Mouse (Mus musculus) lung, embryonic 14.5 days (tissue): ENCODE data around the gene Gbgt1. TPM values are rescaled to one million over a fixed set of nuclear protein-coding genes. Genes with fewer than 3 reads are reported as not detected.
A peak's percentile ranks its signal among the peaks of the same experiment; 100 is the strongest.

Experiments used
- ATAC-seq: fragments of 200-750 bp; cut with Nextera tagmentation; 2 replicates; pipeline ENCODE4 v1.8.0; 2017; ENCODE audit warnings: mild to moderate bottlenecking, moderate TSS enrichment, moderate library complexity; ENCODE audit not compliant: insufficient read depth
- DNase-seq: peaks from one replicate; pipeline ENCODE4 v3.0.0-alpha.2; 2015
- H3K27ac ChIP-seq: fragments of 300-500 bp; sonication (generic); 2 replicates; pipeline ENCODE4 v1.5.1; 2014; ENCODE audit warnings: low read depth, mild to moderate bottlenecking, moderate library complexity
- H3K27me3 ChIP-seq: fragments of 300-500 bp; sonication (generic); 2 replicates; pipeline ENCODE4 v1.6.1; 2014; ENCODE audit warnings: low read length, control low read depth; ENCODE audit not compliant: insufficient read depth
- H3K36me3 ChIP-seq: fragments of 300-500 bp; sonication (generic); 2 replicates; pipeline ENCODE4 v1.6.1; 2014; ENCODE audit warnings: control low read depth; ENCODE audit not compliant: insufficient read depth
- H3K4me1 ChIP-seq: fragments of 300-500 bp; sonication (generic); 2 replicates; pipeline ENCODE4 v1.6.1; 2014; ENCODE audit warnings: antibody characterized with exemption, control low read depth; ENCODE audit not compliant: insufficient read depth
- H3K4me2 ChIP-seq: fragments of 300-500 bp; sonication (generic); 2 replicates; pipeline ENCODE4 v1.6.1; 2014; ENCODE audit warnings: mild to moderate bottlenecking
- H3K4me3 ChIP-seq: fragments of 300-500 bp; sonication (generic); 2 replicates; pipeline ENCODE4 v1.5.1; 2014; ENCODE audit warnings: low read depth, low read length
- H3K9ac ChIP-seq: fragments of 300-500 bp; sonication (generic); 2 replicates; pipeline ENCODE4 v1.6.1; 2014
- H3K9me3 ChIP-seq: fragments of 300-500 bp; sonication (generic); 2 replicates; pipeline ENCODE4 v1.6.1; 2016; ENCODE audit warnings: low read depth, low read length, control low read depth
- CTCF ChIP-seq: IDR thresholded peaks from 2 replicates; pipeline ENCODE4 v1.5.1; 2016; ENCODE audit warnings: antibody characterized with exemption, low read depth
- WGBS: fragments of 180-500 bp; shearing (Covaris S2); extraction: QIAGEN DNeasy Blood & Tissue Kit; methylation state at CpG from one replicate; pipeline ENCODE4 v1.1.7; 2014; 5-methylcytosine and 5-hydroxymethylcytosine counted together
- polyA plus RNA-seq: library from polyadenylated mRNA; unstranded; fragments of >200 nt; fragmentation: Nextera tagmentation; extraction: Ambion mirVana; gene quantifications from 2 replicates; pipeline ENCODE4 v1.2.1, GENCODE M21; 2014

Gbgt1 gene
- polyA plus RNA-seq, 1 experiment from 2014 or later: 0.41 TPM

DNA sequence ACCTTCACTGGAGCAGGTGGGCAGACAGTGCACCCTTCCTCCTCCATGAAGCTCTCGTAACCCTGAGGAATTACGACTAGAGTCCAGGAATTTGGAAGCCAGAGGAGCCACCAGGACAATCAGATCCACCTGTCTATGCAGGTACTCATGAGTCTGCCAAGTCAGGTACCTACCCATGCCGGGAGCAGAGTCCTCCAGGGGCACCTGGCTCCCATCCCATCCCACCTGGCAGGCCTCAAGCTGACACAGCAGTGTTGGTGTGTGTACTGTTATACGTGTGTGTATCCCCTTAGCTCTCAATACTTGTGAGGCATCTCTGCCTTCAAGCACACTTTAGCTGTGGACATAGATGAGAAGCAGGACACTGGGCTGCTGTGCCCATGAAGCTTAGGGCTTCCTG, 25.5 kb downstream of the Gbgt1 start:
- no peak overlapping the region for H3K9ac ChIP-seq
- 87% methylated on average over 4 of the region's 4 CpGs for WGBS
- H3K4me1 ChIP-seq: peaks cover 17% of the 10 kb centered on the region
- no peak overlapping the region for H3K27ac ChIP-seq
- ATAC-seq: no peak
- H3K4me2 ChIP-seq: no peak overlapping the region
- no peaks in the 10 kb centered on the region for H3K9me3 ChIP-seq
- no peak for TF ChIP-seq CTCF
- H3K4me3 ChIP-seq: no peak overlapping the region
- no peak for DNase-seq
- no peaks in the 10 kb centered on the region for H3K36me3 ChIP-seq
- H3K27me3 ChIP-seq: no peaks in the 10 kb centered on the region

DNA sequence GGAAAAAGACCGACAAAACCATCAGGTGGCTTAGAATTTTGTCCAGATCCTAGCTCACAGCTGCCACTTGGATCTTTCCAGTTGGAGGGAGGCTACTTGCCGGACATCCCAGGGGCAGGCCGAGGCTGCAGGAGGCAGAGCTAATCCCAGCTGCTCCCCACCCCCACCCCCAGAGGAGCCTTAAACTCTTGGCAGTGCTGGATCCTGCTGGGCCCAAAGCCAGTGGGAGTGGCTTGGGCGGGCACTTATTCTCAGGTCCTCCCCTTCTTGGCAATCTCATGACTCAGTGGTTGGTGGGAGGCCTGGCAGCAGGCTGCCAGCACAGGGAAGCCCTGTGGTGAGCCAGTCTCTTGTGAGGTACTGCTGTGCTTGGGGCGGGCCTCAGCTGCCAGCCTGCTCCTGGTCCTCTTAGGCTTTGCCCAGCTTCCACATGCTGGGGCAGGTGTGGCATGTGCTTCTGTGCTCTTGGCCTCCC, 27.0 kb downstream of the Gbgt1 start:
- ATAC-seq: peak; percentile 89
- H3K4me2 ChIP-seq: no peak overlapping the region
- WGBS: 24% methylated on average over 5 of the region's 5 CpGs
- no peak overlapping the region for H3K27ac ChIP-seq
- peak; percentile 97 for DNase-seq
- peaks cover 17% of the 10 kb centered on the region for H3K4me1 ChIP-seq
- H3K4me3 ChIP-seq: no peak overlapping the region
- no peak for TF ChIP-seq CTCF
- no peaks in the 10 kb centered on the region for H3K36me3 ChIP-seq
- no peak overlapping the region for H3K9ac ChIP-seq
- H3K9me3 ChIP-seq: no peaks in the 10 kb centered on the region
- H3K27me3 ChIP-seq: no peaks in the 10 kb centered on the region

DNA sequence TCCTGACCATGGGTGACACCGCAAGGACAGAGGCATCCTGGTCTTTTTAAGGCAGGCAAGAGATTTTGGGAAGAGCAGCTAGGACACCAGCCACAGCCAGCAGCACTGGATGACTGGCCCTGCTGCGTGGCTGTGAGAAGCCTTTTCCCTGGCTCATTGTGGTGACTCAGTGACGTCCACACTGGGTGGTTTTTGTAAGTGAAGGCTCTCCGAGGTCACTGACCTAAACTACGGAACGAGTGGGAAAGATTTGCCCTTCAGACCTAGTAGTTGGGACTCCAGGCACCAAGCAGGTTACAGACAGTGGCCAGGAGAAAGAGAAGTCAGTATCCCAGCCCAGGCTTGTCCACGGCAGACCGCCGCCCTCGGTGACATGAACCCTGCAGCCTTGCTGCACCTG, 27.7 kb downstream of the Gbgt1 start:
- peaks cover 17% of the 10 kb centered on the region for H3K4me1 ChIP-seq
- H3K27me3 ChIP-seq: no peaks in the 10 kb centered on the region
- no peaks in the 10 kb centered on the region for H3K36me3 ChIP-seq
- H3K9ac ChIP-seq: no peak overlapping the region
- no peaks in the 10 kb centered on the region for H3K9me3 ChIP-seq
- no peak overlapping the region for H3K27ac ChIP-seq
- H3K4me2 ChIP-seq: no peak overlapping the region
- H3K4me3 ChIP-seq: no peak overlapping the region
- no peak for TF ChIP-seq CTCF
- DNase-seq: no peak
- ATAC-seq: no peak
- 80% methylated on average over 10 of the region's 10 CpGs for WGBS

DNA sequence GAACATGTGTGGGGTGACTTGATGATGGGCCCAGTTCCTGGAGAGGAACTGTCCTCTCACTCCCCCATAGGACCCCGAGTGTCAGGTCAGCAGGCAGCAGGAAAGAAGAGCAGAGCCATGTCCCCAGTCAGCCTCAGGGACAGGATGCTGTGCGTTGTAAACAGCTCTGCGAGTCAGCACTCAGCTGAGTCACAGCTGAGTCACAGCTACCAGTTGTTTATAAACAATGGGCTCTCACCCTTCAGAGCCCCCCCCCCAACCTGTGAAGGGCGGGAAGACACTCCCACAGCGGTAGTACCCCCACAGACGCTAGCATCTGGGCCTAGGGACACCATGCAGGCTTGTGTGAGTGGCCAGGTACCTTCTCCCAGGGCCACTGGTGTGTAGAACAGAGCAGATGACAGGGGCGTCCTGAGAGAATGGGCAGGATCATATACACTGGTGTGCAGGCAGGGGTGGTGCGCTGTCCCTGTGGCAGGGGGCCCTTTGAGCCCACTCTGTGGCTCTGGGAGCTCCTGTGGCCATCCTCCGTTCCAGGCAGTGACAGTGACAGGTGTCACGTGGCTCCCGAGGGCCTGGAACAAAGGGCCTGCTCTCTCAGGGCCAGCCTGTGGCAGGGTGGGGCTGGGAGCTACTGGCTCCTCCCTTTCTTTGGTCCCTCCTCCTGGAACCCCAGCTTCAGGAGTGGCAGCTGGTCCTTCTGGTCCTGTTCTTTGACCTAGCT, 28.7 kb downstream of the Gbgt1 start:
- H3K36me3 ChIP-seq: no peaks in the 10 kb centered on the region
- no peaks in the 10 kb centered on the region for H3K27me3 ChIP-seq
- ATAC-seq (peak; percentile 67), DNase-seq (peak; percentile 79)
- TF ChIP-seq CTCF: no peak
- H3K4me2 ChIP-seq: peak overlapping the region; percentile 39; the same call in 1 of the 2 replicates
- WGBS: 16% methylated on average over 11 of the region's 11 CpGs
- H3K9ac ChIP-seq: peak overlapping the region; percentile 36
- H3K4me3 ChIP-seq: no peak overlapping the region
- H3K4me1 ChIP-seq: peaks cover 17% of the 10 kb centered on the region
- H3K27ac ChIP-seq: peak overlapping the region; percentile 80
- H3K9me3 ChIP-seq: no peaks in the 10 kb centered on the region

DNA sequence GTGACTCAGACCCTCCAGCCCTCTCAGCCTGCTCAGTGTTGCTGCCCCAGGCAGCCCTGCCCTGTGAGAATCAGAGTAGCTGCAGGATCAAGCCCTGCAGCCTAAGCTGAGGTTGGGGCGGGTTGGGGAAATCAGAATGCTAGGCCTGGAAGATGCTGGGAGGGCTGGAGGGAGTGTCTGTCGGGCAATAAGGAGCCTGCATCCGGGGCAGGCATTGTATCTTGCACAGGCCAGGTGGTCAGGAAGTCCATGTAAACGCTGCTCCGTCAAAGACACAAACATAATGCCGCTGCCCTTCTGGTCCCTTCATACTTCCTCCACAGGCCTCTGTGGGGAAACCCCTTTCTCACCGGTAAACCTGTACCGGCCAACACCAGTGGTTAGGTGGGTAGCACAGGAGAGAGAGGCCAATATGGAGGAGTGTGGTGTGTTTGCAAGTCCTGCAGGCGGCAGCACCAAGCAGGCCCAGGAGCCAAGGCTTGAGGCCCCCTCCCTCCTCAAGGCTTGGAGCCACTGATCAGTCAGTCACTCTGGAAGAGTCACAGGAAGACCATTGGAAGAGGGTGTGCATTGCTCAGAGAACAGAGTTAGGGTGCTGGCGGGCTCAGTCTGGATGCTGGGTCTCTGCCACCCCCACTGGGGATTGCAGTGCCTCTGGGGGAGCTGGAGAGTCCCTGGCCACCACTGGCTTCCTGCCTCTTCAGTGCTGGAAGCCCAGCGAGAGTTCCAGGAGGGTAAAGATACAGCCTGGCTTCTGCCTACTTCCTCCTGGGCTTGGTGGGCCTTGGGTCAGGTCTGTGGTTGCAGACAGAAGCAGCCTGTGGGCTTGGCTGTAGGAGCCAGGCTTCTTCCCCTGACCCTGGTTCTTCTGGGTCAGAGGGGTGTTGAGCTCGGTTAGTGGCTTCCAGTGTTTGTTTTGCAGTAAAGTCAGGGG, 29.5 kb downstream of the Gbgt1 start:
- DNase-seq (peak; percentile 42), ATAC-seq (no peak)
- Histone ChIP-seq H3K9ac (peak overlapping the region; percentile 36), H3K27ac (peak overlapping the region; percentile 80), H3K4me3 (no peak overlapping the region), H3K4me1 (peaks cover 17% of the 10 kb centered on the region), H3K36me3 (no peaks in the 10 kb centered on the region), H3K9me3 (no peaks in the 10 kb centered on the region), H3K4me2 (peak overlapping the region; percentile 20; the same call in 1 of the 2 replicates), H3K27me3 (no peaks in the 10 kb centered on the region)
- peak; percentile 56 for TF ChIP-seq CTCF
- 39% methylated on average over 12 of the region's 12 CpGs for WGBS

DNA sequence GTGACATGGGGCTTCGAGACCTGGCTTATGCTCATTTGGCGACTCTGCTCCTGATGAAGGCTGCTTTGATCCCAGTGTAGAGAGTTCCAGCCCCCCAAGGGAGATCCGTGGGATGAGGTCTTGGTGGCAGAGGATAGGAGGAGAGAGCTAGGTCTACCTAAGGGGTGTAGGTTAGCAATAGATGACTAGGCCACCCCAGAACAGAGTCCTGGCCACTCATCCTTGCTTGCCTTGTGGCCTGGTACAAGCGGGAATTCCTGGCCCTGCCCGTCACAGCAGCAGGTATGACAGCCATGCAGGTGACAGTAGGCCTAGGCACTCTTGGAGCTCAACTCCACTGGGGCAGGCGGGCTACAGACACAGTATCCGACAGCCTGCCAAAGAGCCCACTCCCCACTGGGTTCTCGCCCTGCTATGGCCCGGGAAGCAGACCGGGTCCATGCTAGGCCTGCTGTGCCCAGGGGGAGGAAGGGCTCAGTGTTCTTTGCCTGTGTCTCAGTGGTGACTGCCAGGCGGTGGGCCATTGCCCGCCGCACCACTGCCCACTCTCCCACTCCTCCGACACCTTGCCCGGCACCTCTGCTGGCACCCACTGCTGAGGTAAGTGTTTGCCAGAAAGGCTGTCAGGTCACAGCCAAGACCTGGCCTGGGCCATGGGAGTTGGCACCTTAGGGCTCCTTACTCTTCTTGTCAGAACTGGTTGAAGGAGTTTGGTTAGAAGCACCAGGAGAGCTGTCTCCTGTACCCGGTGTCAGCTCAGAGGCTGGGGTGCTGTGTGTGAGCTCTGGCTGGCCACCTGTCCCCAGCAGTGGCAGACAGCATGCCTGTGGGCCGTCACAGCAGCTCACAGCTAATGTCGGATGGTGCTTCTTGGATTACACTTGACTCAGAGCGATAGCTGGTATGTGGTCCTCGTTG, 31.0 kb downstream of the Gbgt1 start:
- DNase-seq (no peak), ATAC-seq (no peak)
- Histone ChIP-seq H3K27me3 (no peaks in the 10 kb centered on the region), H3K4me3 (no peak overlapping the region), H3K9me3 (no peaks in the 10 kb centered on the region), H3K9ac (no peak overlapping the region), H3K4me1 (peaks cover 18% of the 10 kb centered on the region), H3K4me2 (no peak overlapping the region), H3K27ac (no peak overlapping the region), H3K36me3 (no peaks in the 10 kb centered on the region)
- 85% methylated on average over 20 of the region's 20 CpGs for WGBS
- no peak for TF ChIP-seq CTCF
